Mouse (Mus musculus) lung, embryonic 14.5 days (tissue): ENCODE measurements around the gene Gatd1. TPM values are rescaled to one million over a fixed set of nuclear protein-coding genes. Genes with fewer than 3 reads are reported as not detected.
A peak's percentile ranks its signal among the peaks of the same experiment; 100 is the strongest.
"Not testable (repeated sequence)": the region's sequence is repeated elsewhere in the genome, so short reads cannot be mapped to it uniquely, and the experiment has no call there.

ENCODE experiments used
- ATAC-seq: fragments of 200-750 bp; cut with Nextera tagmentation; 2 replicates; pipeline ENCODE4 v1.8.0; 2017; ENCODE audit warnings: mild to moderate bottlenecking, moderate TSS enrichment, moderate library complexity; ENCODE audit not compliant: insufficient read depth
- DNase-seq: peaks from one replicate; pipeline ENCODE4 v3.0.0-alpha.2; 2015
- H3K27ac ChIP-seq: fragments of 300-500 bp; sonication (generic); 2 replicates; pipeline ENCODE4 v1.5.1; 2014; ENCODE audit warnings: low read depth, mild to moderate bottlenecking, moderate library complexity
- H3K27me3 ChIP-seq: fragments of 300-500 bp; sonication (generic); 2 replicates; pipeline ENCODE4 v1.6.1; 2014; ENCODE audit warnings: low read length, control low read depth; ENCODE audit not compliant: insufficient read depth
- H3K36me3 ChIP-seq: fragments of 300-500 bp; sonication (generic); 2 replicates; pipeline ENCODE4 v1.6.1; 2014; ENCODE audit warnings: control low read depth; ENCODE audit not compliant: insufficient read depth
- H3K4me1 ChIP-seq: fragments of 300-500 bp; sonication (generic); 2 replicates; pipeline ENCODE4 v1.6.1; 2014; ENCODE audit warnings: antibody characterized with exemption, control low read depth; ENCODE audit not compliant: insufficient read depth
- H3K4me2 ChIP-seq: fragments of 300-500 bp; sonication (generic); 2 replicates; pipeline ENCODE4 v1.6.1; 2014; ENCODE audit warnings: mild to moderate bottlenecking
- H3K4me3 ChIP-seq: fragments of 300-500 bp; sonication (generic); 2 replicates; pipeline ENCODE4 v1.5.1; 2014; ENCODE audit warnings: low read depth, low read length
- H3K9ac ChIP-seq: fragments of 300-500 bp; sonication (generic); 2 replicates; pipeline ENCODE4 v1.6.1; 2014
- H3K9me3 ChIP-seq: fragments of 300-500 bp; sonication (generic); 2 replicates; pipeline ENCODE4 v1.6.1; 2016; ENCODE audit warnings: low read depth, low read length, control low read depth
- CTCF ChIP-seq: IDR thresholded peaks from 2 replicates; pipeline ENCODE4 v1.5.1; 2016; ENCODE audit warnings: antibody characterized with exemption, low read depth
- WGBS: fragments of 180-500 bp; shearing (Covaris S2); extraction: QIAGEN DNeasy Blood & Tissue Kit; methylation state at CpG from one replicate; pipeline ENCODE4 v1.1.7; 2014; 5-methylcytosine and 5-hydroxymethylcytosine counted together
- polyA plus RNA-seq: library from polyadenylated mRNA; unstranded; fragments of >200 nt; fragmentation: Nextera tagmentation; extraction: Ambion mirVana; gene quantifications from 2 replicates; pipeline ENCODE4 v1.2.1, GENCODE M21; 2014

Gatd1 gene
- polyA plus RNA-seq, 1 experiment from 2014 or later, result 48.5 TPM

DNA sequence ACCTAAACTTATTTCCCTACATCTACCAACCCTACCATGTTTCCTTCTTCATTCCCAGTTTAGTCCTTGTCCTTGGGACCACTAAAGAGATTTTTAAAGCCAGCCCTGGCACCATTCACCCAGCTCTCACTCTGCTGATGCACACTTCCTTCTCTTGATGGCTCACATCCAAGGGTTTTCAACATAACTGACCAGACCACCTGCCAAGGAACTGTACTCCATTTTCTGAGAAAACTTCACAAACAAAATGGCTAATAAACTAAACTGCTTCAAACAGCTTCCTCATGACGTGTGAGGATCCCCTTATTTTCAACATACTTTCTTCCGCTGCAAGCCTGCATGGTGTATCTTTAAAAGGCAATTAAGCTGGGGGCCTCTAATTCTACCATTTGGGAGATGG is 39.7 kb upstream of the Gatd1 start:
- 72% methylated on average over 2 of the region's 2 CpGs for WGBS
- ATAC-seq (no peak), DNase-seq (no peak)

DNA sequence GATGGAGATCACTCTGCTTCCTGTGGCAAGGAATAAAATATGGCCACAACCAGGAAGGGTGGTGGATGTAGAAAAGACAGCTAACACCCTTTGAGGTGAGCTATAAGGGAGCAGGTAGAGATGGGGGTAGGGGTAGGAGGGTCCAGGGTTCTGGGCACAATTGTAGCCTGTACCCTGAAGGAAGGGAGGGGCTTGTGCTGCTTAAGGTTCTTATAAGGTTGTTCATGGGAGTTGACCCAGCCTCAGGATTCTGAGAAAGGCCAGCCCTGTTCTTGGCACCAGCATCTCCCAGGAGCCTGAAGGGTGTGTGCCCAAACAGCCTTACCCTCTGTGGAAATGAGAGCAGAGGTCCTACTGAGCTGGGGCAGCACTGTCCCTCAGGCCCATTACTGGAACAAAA is 38.0 kb upstream of the Gatd1 start:
- Histone ChIP-seq H3K9me3 (no peaks in the 10 kb centered on the region), H3K36me3 (peaks cover 43% of the 10 kb centered on the region), H3K4me1 (peaks cover 16% of the 10 kb centered on the region), H3K27ac (no peak overlapping the region), H3K4me3 (no peak overlapping the region), H3K9ac (no peak overlapping the region), H3K4me2 (no peak overlapping the region), H3K27me3 (peaks cover 2% of the 10 kb centered on the region; the same call in 1 of the 2 replicates)
- DNase-seq (no peak), ATAC-seq (no peak)
- TF ChIP-seq CTCF, result no peak

More for the DNA sequence above, 39.7 kb upstream of the Gatd1 start:
- Histone ChIP-seq H3K9me3 (no peaks in the 10 kb centered on the region), H3K36me3 (peaks cover 40% of the 10 kb centered on the region), H3K4me2 (no peak overlapping the region), H3K9ac (no peak overlapping the region), H3K27me3 (peaks cover 2% of the 10 kb centered on the region; the same call in 1 of the 2 replicates), H3K4me1 (peaks cover 10% of the 10 kb centered on the region), H3K27ac (no peak overlapping the region), H3K4me3 (no peak overlapping the region)
- no peak for TF ChIP-seq CTCF

DNA sequence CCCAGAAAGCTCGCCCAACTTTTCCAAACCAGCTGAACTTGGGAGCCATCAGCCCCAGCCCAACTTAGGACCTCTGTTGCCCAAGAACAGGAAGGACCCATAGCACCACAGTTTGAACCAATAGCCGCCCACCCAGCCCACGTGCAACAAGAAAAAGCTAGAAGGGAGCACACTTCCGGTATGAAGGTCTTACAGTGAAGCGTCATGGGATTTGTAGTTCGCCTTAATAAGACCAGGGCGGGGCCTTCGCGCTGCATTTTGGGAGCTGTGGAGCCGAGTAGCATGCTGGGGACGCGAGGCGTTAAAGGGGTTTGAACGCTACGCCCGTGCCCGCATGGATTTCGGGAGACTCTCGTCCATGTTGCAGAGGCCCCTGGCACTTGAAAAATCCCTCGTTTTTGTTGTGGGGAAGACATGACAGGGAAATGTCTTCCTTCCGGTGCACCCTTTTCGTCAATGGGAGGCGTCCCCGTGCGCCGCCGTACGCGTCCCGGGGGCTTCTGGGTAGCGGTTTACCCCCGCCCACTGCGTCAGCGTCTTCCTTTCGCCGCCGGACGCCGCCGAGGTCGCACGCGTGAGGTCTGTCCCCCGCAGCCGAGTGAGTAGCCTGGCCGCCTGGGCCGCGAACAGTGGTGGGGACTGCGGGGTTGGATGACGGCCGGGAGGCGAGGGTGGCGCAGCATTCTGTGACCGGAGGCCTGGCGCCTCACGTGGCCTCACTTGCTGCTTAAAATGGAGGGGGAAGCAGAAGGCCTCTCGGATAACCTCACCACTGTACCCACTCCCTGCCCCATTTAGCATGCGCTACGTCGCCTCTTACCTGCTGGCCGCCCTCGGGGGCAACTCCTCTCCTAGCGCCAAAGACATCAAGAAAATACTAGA is 33.4 kb upstream of the Gatd1 start, which contains the start of gene Rplp2:
Gene Rplp2 (plus strand): TSS at position 261 of the 882 bp plus-strand sequence.
- peak within 1 kb of the TSS; percentile 89 for H3K4me3 ChIP-seq
- peak within 1 kb of the TSS; percentile 95 for H3K9ac ChIP-seq
- no peaks in the 10 kb centered on the region for H3K27me3 ChIP-seq
- no peaks in the 10 kb centered on the region for H3K9me3 ChIP-seq
- peak within 1 kb of the TSS; percentile 82 for H3K27ac ChIP-seq
- peaks cover 22% of the 10 kb centered on the region for H3K4me1 ChIP-seq
- ATAC-seq, result peak; percentile 91
- under 1% methylated on average over 63 of the region's 63 CpGs for WGBS
- peak within 1 kb of the TSS; percentile 90 for H3K4me2 ChIP-seq
- H3K36me3 ChIP-seq, result peaks cover 43% of the 10 kb centered on the region
- DNase-seq, result peak; percentile 95
- no peak; the same call in 1 of the 2 replicates for TF ChIP-seq CTCF

DNA sequence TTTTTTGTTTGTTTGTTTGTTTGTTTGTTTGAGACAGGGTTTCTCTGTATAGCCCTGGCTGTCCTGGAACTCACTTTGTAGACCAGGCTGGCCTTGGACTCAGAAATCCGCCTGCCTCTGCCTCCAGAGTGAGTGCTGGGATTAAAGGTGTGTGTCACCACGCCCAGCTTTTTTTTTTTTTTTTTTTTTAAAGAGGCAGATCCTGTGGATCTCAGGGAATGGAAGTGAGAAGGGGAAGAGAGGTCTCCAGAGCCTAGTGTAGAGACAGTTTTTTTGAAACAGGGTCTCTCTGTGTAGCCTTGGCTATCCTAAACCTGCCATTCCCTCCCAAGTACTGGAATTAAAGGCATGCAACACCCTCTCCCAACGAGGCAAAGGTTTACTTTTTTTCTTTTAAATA is 32.4 kb upstream of the Gatd1 start:
- H3K4me3 ChIP-seq, H3K9ac ChIP-seq, DNase-seq, H3K27ac ChIP-seq, H3K9me3 ChIP-seq, H3K27me3 ChIP-seq, ATAC-seq: not testable (repeated sequence)
- WGBS, result 75% methylated on average over 3 of the region's 3 CpGs
- peaks cover 22% of the 10 kb centered on the region for H3K4me1 ChIP-seq
- peak overlapping the region; percentile 90 for H3K4me2 ChIP-seq
- peaks cover 33% of the 10 kb centered on the region for H3K36me3 ChIP-seq

DNA sequence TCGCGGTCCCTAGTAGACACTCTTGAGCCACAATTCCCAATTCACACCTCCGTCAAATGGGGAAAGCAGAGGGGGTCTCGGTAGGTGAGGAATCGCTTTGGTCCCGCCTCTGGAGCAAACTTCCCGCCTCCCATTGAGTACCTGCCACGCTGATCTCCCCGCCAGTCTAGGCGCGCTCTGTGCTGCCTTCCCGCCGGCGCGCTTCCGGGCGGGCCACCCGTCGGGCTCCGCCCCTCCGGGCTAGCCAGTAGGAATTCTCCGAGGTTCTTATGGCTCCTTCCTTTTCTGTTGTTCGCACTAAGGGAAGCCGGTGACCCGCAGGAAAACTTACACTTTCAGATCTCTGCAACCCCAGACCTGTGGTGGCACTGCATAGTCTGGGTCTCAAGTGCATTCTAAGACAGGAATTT is 29.9 kb upstream of the Gatd1 start, which contains the start of gene Pidd1:
Gene Pidd1 (minus strand): TSS at position 198 of the 410 bp plus-strand sequence.
- Histone ChIP-seq H3K27me3 (no peaks in the 10 kb centered on the region), H3K9ac (peak within 1 kb of the TSS; percentile 65), H3K4me3 (peak within 1 kb of the TSS; percentile 55), H3K4me2 (peak within 1 kb of the TSS; percentile 90), H3K27ac (peak within 1 kb of the TSS; percentile 62), H3K9me3 (no peaks in the 10 kb centered on the region), H3K4me1 (peaks cover 22% of the 10 kb centered on the region), H3K36me3 (peaks cover 30% of the 10 kb centered on the region)
- TF ChIP-seq CTCF, result no peak
- whole genome bisulfite sequencing, result under 1% methylated on average over 25 of the region's 25 CpGs
- ATAC-seq, result peak; percentile 57
- DNase-seq, result peak; percentile 92

DNA sequence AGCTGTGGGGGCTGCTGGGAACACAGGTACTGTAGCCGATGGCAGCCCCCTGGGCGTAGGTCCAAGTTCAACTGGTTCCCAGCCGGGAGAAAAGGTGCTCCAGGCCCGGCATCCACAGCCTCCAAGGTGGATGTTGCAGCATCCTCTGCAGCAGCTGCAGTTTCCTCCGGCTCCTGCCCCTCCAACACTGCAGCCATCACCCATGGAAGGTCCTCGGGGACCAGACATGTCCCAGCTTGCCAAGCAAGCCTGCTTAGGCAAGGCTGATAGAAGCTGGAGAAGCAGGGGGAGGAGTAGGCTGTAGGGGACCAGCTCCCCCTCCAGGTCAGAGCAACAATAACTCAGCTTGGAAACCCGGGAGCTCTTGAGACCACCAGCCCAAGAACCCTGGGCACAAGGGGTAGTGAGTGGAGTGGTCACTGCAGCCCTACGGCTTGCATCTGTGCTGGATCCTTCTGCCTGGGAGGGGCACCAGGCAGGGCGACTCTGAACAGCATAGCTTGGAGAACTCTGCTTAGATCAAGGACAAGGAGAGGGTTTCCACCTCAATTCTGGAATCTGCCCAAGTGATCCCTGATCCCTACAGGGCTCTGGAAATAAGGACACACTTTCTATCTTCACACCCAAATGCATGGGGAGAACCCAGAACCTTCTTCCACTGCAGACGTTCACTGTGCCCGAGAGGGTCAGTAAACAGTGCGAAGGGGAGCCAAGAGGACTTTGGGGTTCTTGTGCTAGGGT is 29.3 kb upstream of the Gatd1 start:
- ATAC-seq (peak; percentile 4; the same call in 1 of the 2 replicates), DNase-seq (peak; percentile 71)
- H3K9ac ChIP-seq, result peak overlapping the region; percentile 65
- H3K4me2 ChIP-seq, result peak overlapping the region; percentile 90
- no peaks in the 10 kb centered on the region for H3K9me3 ChIP-seq
- WGBS, result 11% methylated on average over 12 of the region's 12 CpGs
- peak overlapping the region; percentile 62 for H3K27ac ChIP-seq
- H3K4me1 ChIP-seq, result peaks cover 16% of the 10 kb centered on the region
- H3K4me3 ChIP-seq, result peak overlapping the region; percentile 55
- no peaks in the 10 kb centered on the region for H3K27me3 ChIP-seq
- TF ChIP-seq CTCF, result peak; percentile 64
- peaks cover 30% of the 10 kb centered on the region for H3K36me3 ChIP-seq

DNA sequence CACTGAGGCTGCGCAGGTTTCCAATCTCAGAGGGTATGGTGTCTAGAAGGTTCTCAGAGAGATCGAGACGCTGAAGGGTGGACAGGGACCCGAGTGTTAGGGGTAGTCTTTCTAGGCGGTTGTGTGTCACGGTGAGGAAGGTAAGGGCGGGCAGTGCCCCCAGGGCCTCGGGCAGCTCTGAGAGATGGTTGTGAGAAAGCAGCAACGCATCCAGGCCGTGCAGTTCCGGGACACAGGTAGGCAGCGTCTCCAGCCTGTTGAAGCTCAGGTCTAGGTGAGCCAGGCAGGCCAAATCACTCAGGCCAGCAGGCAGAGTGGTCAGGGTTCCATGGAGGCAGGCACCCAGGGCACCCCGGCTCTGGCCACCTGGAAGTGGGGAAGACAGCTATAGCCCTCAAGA is 28.3 kb upstream of the Gatd1 start:
- Histone ChIP-seq H3K9ac (peak overlapping the region; percentile 65), H3K4me2 (peak overlapping the region; percentile 90), H3K27me3 (no peaks in the 10 kb centered on the region), H3K27ac (no peak overlapping the region), H3K36me3 (peaks cover 29% of the 10 kb centered on the region), H3K9me3 (no peaks in the 10 kb centered on the region), H3K4me3 (peak overlapping the region; percentile 55), H3K4me1 (peaks cover 15% of the 10 kb centered on the region)
- no peak for TF ChIP-seq CTCF
- ATAC-seq (no peak), DNase-seq (no peak)
- WGBS, result 92% methylated on average over 13 of the region's 13 CpGs
